Mouse (Mus musculus) MEL (cell line): Measurements from ENCODE around the gene Polr3h. TPM values are rescaled to one million over a fixed set of nuclear protein-coding genes. Genes with fewer than 3 reads are reported as not detected.

ENCODE experiments used
- DNase-seq: peaks from one replicate; pipeline ENCODE4 v3.0.0; 2011; ENCODE audit warnings: low read depth, low spot score
- H3K27ac ChIP-seq: 2 replicates; pipeline ENCODE4 v1.5.1; 2012; ENCODE audit warnings: low read depth, mild to moderate bottlenecking, control low read depth, low read length, moderate library complexity; ENCODE audit not compliant: control insufficient read depth
- H3K27me3 ChIP-seq, 2 experiments: fragments of 150-350 bp in 1 of 2; sonication (generic) in 1 of 2; 2 replicates each; pipeline ENCODE4 v1.6.1; 2012; ENCODE audit warnings: low read length in 2 of 2, mild to moderate bottlenecking in 2 of 2, improper control_type of control experiment in 1 of 2, moderate library complexity in 1 of 2; ENCODE audit not compliant: insufficient read depth in 2 of 2, control insufficient read depth in 1 of 2
- H3K36me3 ChIP-seq, 2 experiments: 2 replicates each; pipeline ENCODE4 v1.6.1; 2012 to 2014; ENCODE audit warnings: low read length in 2 of 2, improper control_type of control experiment in 1 of 2, inconsistent platforms in 1 of 2, mild to moderate bottlenecking in 1 of 2; ENCODE audit not compliant: insufficient read depth in 2 of 2, control insufficient read depth in 1 of 2
- H3K4me1 ChIP-seq, 2 experiments: fragments of 150-350 bp in 1 of 2; sonication (generic) in 1 of 2; 2 replicates each; pipeline ENCODE4 v1.6.1; 2012; ENCODE audit warnings: low read length in 2 of 2, improper control_type of control experiment in 1 of 2, mild to moderate bottlenecking in 1 of 2; ENCODE audit not compliant: insufficient read depth in 2 of 2, control insufficient read depth in 1 of 2
- H3K4me3 ChIP-seq, 2 experiments: fragments of 150-350 bp in 1 of 2; sonication (generic) in 1 of 2; 2 replicates each; pipeline ENCODE4 v1.5.1; 2012; ENCODE audit warnings: low read depth in 2 of 2, low read length in 2 of 2, mild to moderate bottlenecking in 2 of 2, moderate library complexity in 2 of 2, control low read depth in 1 of 2, improper control_type of control experiment in 1 of 2; ENCODE audit not compliant: control insufficient read depth in 1 of 2, insufficient read depth in 1 of 2
- H3K79me2 ChIP-seq: 2 replicates; pipeline ENCODE4 v1.6.1; 2012; ENCODE audit warnings: mild to moderate bottlenecking, low read length, moderate library complexity; ENCODE audit not compliant: control insufficient read depth, poor library complexity, insufficient read depth
- H3K9ac ChIP-seq: 2 replicates; pipeline ENCODE4 v1.6.1; 2012; ENCODE audit warnings: low read depth, mild to moderate bottlenecking, control low read depth, low read length, moderate library complexity; ENCODE audit not compliant: control insufficient read depth, poor library complexity, severe bottlenecking
- H3K9me3 ChIP-seq: fragments of 150-350 bp; sonication (generic); replicated peaks from 2 replicates; pipeline ENCODE4 v1.6.1; 2012; ENCODE audit warnings: mild to moderate bottlenecking, low read length, improper control_type of control experiment, moderate library complexity; ENCODE audit not compliant: insufficient read depth
- ELF1 ChIP-seq: IDR thresholded peaks from 2 replicates; pipeline ENCODE4 v1.6.1; 2014; ENCODE audit warnings: low read depth, mild to moderate bottlenecking, inconsistent platforms, low read length, improper control_type of control experiment, moderate library complexity
- GABPA ChIP-seq: IDR thresholded peaks from 2 replicates; pipeline ENCODE4 v1.6.1; 2012; ENCODE audit warnings: low read depth, mild to moderate bottlenecking, inconsistent platforms, low read length, improper control_type of control experiment, moderate library complexity
- HCFC1 ChIP-seq: IDR thresholded peaks from 2 replicates; pipeline ENCODE4 v1.6.1; 2012; ENCODE audit warnings: low read depth, mild to moderate bottlenecking, inconsistent platforms, low read length, improper control_type of control experiment, moderate library complexity
- MAX ChIP-seq: IDR thresholded peaks from 2 replicates; pipeline ENCODE4 v1.6.1; 2011; ENCODE audit warnings: low read length, improper control_type of control experiment
- MAZ ChIP-seq: IDR thresholded peaks from 2 replicates; pipeline ENCODE4 v1.6.1; 2012; ENCODE audit warnings: low read depth, mild to moderate bottlenecking, inconsistent platforms, low read length, improper control_type of control experiment
- MEF2A ChIP-seq: IDR thresholded peaks from 2 replicates; pipeline ENCODE4 v1.6.1; 2014; ENCODE audit warnings: low read depth, mild to moderate bottlenecking, inconsistent platforms, low read length, improper control_type of control experiment; ENCODE audit not compliant: poor library complexity, insufficient replicate concordance, severe bottlenecking; ENCODE audit errors: extremely low read depth
- NELFE ChIP-seq: IDR thresholded peaks from 2 replicates; pipeline ENCODE4 v1.6.1; 2011; ENCODE audit warnings: low read depth, low read length, improper control_type of control experiment
- NRF1 ChIP-seq: IDR thresholded peaks from 2 replicates; pipeline ENCODE4 v1.6.1; 2014; ENCODE audit warnings: low read depth, mild to moderate bottlenecking, inconsistent platforms, low read length, improper control_type of control experiment, moderate library complexity; ENCODE audit not compliant: poor library complexity, insufficient read depth, severe bottlenecking
- POLR2AphosphoS5 ChIP-seq: IDR thresholded peaks from 2 replicates; pipeline ENCODE4 v1.6.1; 2012; ENCODE audit warnings: low read depth, borderline replicate concordance, mild to moderate bottlenecking, inconsistent platforms, low read length, moderate library complexity, mixed read lengths
- RCOR1 ChIP-seq: IDR thresholded peaks from 2 replicates; pipeline ENCODE4 v1.6.1; 2012; ENCODE audit warnings: low read depth, mild to moderate bottlenecking, inconsistent platforms, low read length, improper control_type of control experiment
- SMC3 ChIP-seq: IDR thresholded peaks from 2 replicates; pipeline ENCODE4 v1.6.1; 2011; ENCODE audit warnings: low read depth, low read length, improper control_type of control experiment
- TAL1 ChIP-seq: IDR thresholded peaks from 2 replicates; pipeline ENCODE4 v1.6.1; 2012; ENCODE audit warnings: mild to moderate bottlenecking, inconsistent platforms, low read length, moderate library complexity, mixed read lengths
- TBP ChIP-seq: IDR thresholded peaks from 2 replicates; pipeline ENCODE4 v1.8.0; 2011; ENCODE audit warnings: low read depth, low read length, improper control_type of control experiment
- ZC3H11A ChIP-seq: IDR thresholded peaks from 2 replicates; pipeline ENCODE4 v1.6.1; 2012; ENCODE audit warnings: low read depth, mild to moderate bottlenecking, inconsistent platforms, low read length, improper control_type of control experiment
- ZMIZ1 ChIP-seq: IDR thresholded peaks from 2 replicates; pipeline ENCODE4 v1.6.1; 2012; ENCODE audit warnings: low read depth, mild to moderate bottlenecking, inconsistent platforms, low read length, improper control_type of control experiment, moderate library complexity
- ZNF384 ChIP-seq: IDR thresholded peaks from 2 replicates; pipeline ENCODE4 v1.6.1; 2012; ENCODE audit warnings: low read depth, mild to moderate bottlenecking, inconsistent platforms, low read length, improper control_type of control experiment
- polyA plus RNA-seq, 2 experiments: library from polyadenylated mRNA; stranded (reverse) in 1 of 2; unstranded in 1 of 2; fragments of >175 nt in 1 of 2; fragments of >200 nt in 1 of 2; gene quantifications; 2 replicates each; pipeline versions ENCODE4 v1.2.1 to v1.2.4; 2012; ENCODE audit warnings: low replicate concordance in 2 of 2, low read depth in 1 of 2; ENCODE audit not compliant: insufficient read length in 2 of 2, insufficient read depth in 1 of 2, missing spikeins in 1 of 2
- total RNA-seq: library from RNA; depleted of rRNA; stranded (reverse); fragments of 300-350 nt; gene quantifications from 2 replicates; pipeline ENCODE4 v1.2.3, GENCODE M21; 2012

Gene Polr3h
- total and polyA plus RNA-seq, 3 experiments = 109 to 304 TPM; not detected in 1

- Histone ChIP-seq H3K4me3 (no peak within 1 kb of the TSS), H3K27ac (no peak within 1 kb of the TSS), H3K4me1 (peaks cover 3 to 12% of the 10 kb centered on the region in 2 experiments; a peak in 1 of 4 replicates)
Measured at GRCm38 (mm10) chr15:81936679-81937078, 10.6 kb upstream of the Polr3h start, which contains the start of gene Csdc2. Gene Csdc2, plus strand, starts transcription at chr15:81936759.

GRCm38 (mm10) chr15:81935869-81936637 lies 10.0 kb upstream of the Polr3h start:
- H3K4me3 ChIP-seq = no peak overlapping the region
- no peak for TF ChIP-seq ZNF384
- TF ChIP-seq ZC3H11A = no peak
- TF ChIP-seq ZMIZ1 = no peak
- TF ChIP-seq NRF1 = no peak
- TF ChIP-seq, all 39 proteins: peak for 0
- no peak overlapping the region for H3K27ac ChIP-seq
- H3K36me3 ChIP-seq = no peaks in the 10 kb centered on the region
- H3K9ac ChIP-seq = no peak overlapping the region
- H3K4me1 ChIP-seq = peaks cover 3 to 12% of the 10 kb centered on the region in 2 experiments; a peak in 1 of 4 replicates
- H3K9me3 ChIP-seq = no peaks in the 10 kb centered on the region
- H3K27me3 ChIP-seq = no peaks in the 10 kb centered on the region
- no peak for DNase-seq
- no peaks in the 10 kb centered on the region for H3K79me2 ChIP-seq

More at GRCm38 (mm10) chr15:81936679-81937078, 10.6 kb upstream of the Polr3h start, which contains the start of gene Csdc2:
- Histone ChIP-seq H3K36me3 (no peaks in the 10 kb centered on the region), H3K79me2 (no peaks in the 10 kb centered on the region), H3K9ac (no peak within 1 kb of the TSS), H3K9me3 (no peaks in the 10 kb centered on the region), H3K27me3 (no peaks in the 10 kb centered on the region)
- DNase-seq = no peak
- TF ChIP-seq TBP (no peak), ELF1 (no peak), NELFE (no peak), MEF2A (no peak), POLR2AphosphoS5 (no peak), HCFC1 (no peak), TAL1 (no peak), NRF1 (no peak)

- no peak overlapping the region for H3K4me3 ChIP-seq
- peaks cover 3 to 9% of the 10 kb centered on the region in 2 experiments; a peak in 1 of 4 replicates for H3K4me1 ChIP-seq
- TF ChIP-seq GABPA = no peak
- no peak for TF ChIP-seq MEF2A
- TF ChIP-seq MAX = no peak
- no peak for TF ChIP-seq RCOR1
- TF ChIP-seq TBP = no peak
- TF ChIP-seq NRF1 = no peak
- TF ChIP-seq SMC3 = no peak
- no peak for TF ChIP-seq MAZ
- TF ChIP-seq ELF1 = no peak
- TF ChIP-seq NELFE = no peak
- H3K9me3 ChIP-seq = no peaks in the 10 kb centered on the region
- no peak for DNase-seq
- no peaks in the 10 kb centered on the region for H3K36me3 ChIP-seq
- no peaks in the 10 kb centered on the region for H3K79me2 ChIP-seq
- H3K27ac ChIP-seq = no peak overlapping the region
- no peak overlapping the region for H3K9ac ChIP-seq
- no peaks in the 10 kb centered on the region for H3K27me3 ChIP-seq
Measured at GRCm38 (mm10) chr15:81933986-81934385, 7.9 kb upstream of the Polr3h start.
